Mouse (Mus musculus) monocyte, adult 5-6 weeks (primary cell): ENCODE measurements around the gene Ildr2. TPM values are rescaled to one million over a fixed set of nuclear protein-coding genes. Genes with fewer than 3 reads are reported as not detected.

Source experiments
- total RNA-seq: library from RNA; stranded (forward); fragments of 200-1000, 200-491, 200-594 nt; gene quantifications from 3 replicates; pipeline ENCODE4 v1.2.3, GENCODE M21; 2017

Gene Ildr2
- total RNA-seq, 1 experiment from 2014 or later, result 0.10 TPM

Other genes starting within 250 kb of the Ildr2 start
- gene Dusp27, start 126.2 kb upstream of the Ildr2 start, total RNA-seq, result 0.49 TPM in 1 of 3 replicates, not detected in the others
- not detected in 3 replicates for gene Gpa33, start 123.9 kb upstream of the Ildr2 start, total RNA-seq
- 1.1 TPM in 1 of 3 replicates, not detected in the others for gene Mael, start 15.4 kb upstream of the Ildr2 start, total RNA-seq
- 29.7 to 47.0 TPM (median 31.9 TPM) in 3 replicates for gene Tada1, start 125.0 kb downstream of the Ildr2 start, total RNA-seq
- 18.9 to 52.6 TPM (median 22.9 TPM) in 3 replicates for gene Pogk, start 155.7 kb downstream of the Ildr2 start, total RNA-seq
- not detected in 3 replicates for gene Gm4846, start 243.4 kb downstream of the Ildr2 start, total RNA-seq